Mouse (Mus musculus) spleen, postnatal 4 days (tissue): ENCODE measurements at regions not wholly inside any gene's neighbourhood (a gene's known extent, or its start where the extent isn't known, plus 50 kb on each side); places are given as distances from the start of the nearest gene placed in this dataset.
"Not testable (repeated sequence)": the region's sequence is repeated elsewhere in the genome, so short reads cannot be mapped to it uniquely, and the experiment has no call there.

Experiments
- DNase-seq, 2 experiments: peaks; one replicate each; pipeline ENCODE4 v3.0.0; 2022; ENCODE audit warnings: low spot score in 2 of 2

DNA sequence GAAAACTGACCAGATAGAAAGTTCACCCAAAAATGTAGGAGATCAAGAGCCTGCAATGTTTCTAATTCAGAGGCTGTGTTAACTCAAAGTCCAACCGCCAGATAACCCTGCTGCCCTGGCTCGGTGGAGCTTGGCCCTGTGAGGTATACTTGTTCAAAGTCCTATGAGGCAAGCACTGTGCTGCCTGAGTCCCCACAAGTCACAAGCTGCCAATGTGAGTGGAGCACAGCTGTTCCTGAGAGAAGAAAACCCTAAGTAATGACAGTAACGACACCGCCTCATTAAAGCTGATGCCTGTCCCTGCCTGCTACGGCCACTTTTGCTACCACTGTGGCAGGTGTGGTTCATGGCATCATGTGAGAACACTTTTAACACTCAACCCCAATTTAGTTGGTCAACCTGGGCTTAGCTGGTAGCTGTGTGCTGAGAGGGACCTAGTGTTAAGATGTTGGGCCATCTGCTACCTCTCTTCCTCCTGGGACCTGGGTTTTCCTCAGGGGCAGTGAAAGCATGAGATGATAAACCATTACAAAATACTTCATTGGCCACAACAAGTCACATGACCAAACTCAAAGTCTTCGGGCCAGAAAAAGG lies 178.2 kb upstream of the Afdn start:
- no peak for DNase-seq

DNA sequence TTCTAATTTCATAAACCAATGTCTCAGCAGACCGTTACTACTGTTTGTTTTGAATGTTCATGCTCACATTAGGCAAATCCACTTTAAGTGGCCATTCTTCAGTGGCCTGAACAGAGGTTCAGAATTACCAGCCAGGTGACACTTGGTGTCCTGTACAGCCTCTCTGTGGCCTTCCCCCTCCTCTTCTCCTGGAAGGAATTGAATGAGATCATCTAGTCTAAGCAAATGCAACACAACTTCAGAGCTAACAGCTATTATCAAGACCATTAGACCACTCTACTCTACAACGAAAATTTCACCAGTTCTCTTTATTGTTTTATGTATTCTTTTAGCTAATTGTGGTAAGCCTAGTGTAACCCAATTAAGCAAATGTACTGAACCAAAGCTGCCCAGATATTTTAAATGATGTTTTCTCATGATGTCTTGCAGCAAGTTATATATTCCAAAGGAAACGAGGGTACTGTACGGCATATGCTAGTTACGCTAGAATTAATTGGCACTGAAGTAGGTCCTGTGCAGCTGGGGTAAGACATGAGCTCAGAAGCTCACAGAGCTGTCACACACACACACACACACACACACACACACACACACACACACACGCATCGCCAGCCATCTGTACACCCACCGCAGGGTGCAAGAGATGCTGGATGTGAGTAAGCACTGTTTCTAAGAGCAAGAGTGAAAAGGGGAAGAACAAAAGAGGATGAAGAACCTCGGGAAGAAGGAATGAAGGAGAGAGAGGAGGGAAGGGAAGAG lies 176.7 kb upstream of the Afdn start:
- no peak for DNase-seq

- DNase-seq = no peak
These were observed 175.9 kb upstream of the Afdn start for GRCm38 (mm10) chr17:13584394-13584793.

DNA sequence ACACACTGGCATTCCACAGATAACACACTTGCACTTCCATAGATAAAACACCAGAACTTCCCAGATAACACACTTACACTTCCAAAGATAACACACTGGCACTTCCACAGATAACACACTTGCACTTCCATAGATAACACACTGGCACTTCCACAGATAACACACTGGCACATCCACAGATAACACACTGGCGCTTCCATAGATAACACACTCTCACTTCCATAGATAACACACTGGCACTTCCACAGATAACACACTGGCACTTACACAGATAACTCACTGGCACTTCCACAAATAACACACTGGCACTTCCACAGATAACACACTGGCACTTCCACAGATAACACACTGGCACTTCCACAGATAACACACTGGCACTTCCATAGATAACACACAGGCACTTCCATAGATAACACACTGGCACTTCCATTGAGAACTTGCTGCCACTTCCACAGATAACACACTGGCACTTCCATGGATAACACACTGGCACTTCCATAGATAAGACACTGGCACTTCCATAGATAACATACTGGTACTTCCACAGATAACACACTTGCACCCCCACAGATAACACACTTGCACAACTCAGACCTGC lies 170.0 kb upstream of the Afdn start:
- DNase-seq = not testable (repeated sequence)
